Mouse (Mus musculus) cerebral cortex, adult 2 months (tissue): ENCODE measurements around the gene Clec2d.

Source experiments
- WGBS: fragments of 180-500 bp; shearing (Covaris S2); methylation state at CpG from one replicate; pipeline ENCODE4 v1.1.7; 2018; 5-methylcytosine and 5-hydroxymethylcytosine counted together

The Clec2d gene

GRCm38 (mm10) chr6:129204838-129205237 lies 24.4 kb downstream of the Clec2d start:
- WGBS, result 88% methylated on average over 3 of the region's 3 CpGs

- WGBS, result 95% methylated on average over 5 of the region's 5 CpGs
Observed at GRCm38 (mm10) chr6:129208891-129209519, 28.6 kb downstream of the Clec2d start.

GRCm38 (mm10) chr6:129209785-129210446 lies 29.5 kb downstream of the Clec2d start:
- WGBS, result 44% methylated on average over 1 of the region's 1 CpGs

- WGBS, result 83% methylated on average over 4 of the region's 4 CpGs
Observed at GRCm38 (mm10) chr6:129210447-129210790, 30.0 kb downstream of the Clec2d start.

- 77% methylated on average over 1 of the region's 1 CpGs for WGBS
Observed at GRCm38 (mm10) chr6:129213497-129213896, 33.1 kb downstream of the Clec2d start.

- WGBS, result 91% methylated on average over 2 of the region's 2 CpGs
Observed at GRCm38 (mm10) chr6:129214263-129214662, 33.8 kb downstream of the Clec2d start.

GRCm38 (mm10) chr6:129215053-129215452 lies 34.6 kb downstream of the Clec2d start:
- 62% methylated on average over 2 of the region's 2 CpGs for WGBS

- 81% methylated on average over 7 of the region's 7 CpGs for WGBS
Observed at GRCm38 (mm10) chr6:129215886-129216637, 35.6 kb downstream of the Clec2d start.

- 88% methylated on average over 3 of the region's 3 CpGs for WGBS
Observed at GRCm38 (mm10) chr6:129216721-129217230, 36.4 kb downstream of the Clec2d start.

- WGBS, result 80% methylated on average over 5 of the region's 5 CpGs
Observed at GRCm38 (mm10) chr6:129218191-129218696, 37.8 kb downstream of the Clec2d start.

- WGBS, result 91% methylated on average over 3 of the region's 3 CpGs
Observed at GRCm38 (mm10) chr6:129219897-129220517, 39.6 kb downstream of the Clec2d start.

- WGBS, result 96% methylated on average over 1 of the region's 1 CpGs
Observed at GRCm38 (mm10) chr6:129221053-129221452, 40.6 kb downstream of the Clec2d start.

GRCm38 (mm10) chr6:129222188-129222800 lies 41.9 kb downstream of the Clec2d start:
- WGBS, result 85% methylated on average over 3 of the region's 3 CpGs

GRCm38 (mm10) chr6:129223611-129224010 lies 43.2 kb downstream of the Clec2d start:
- 84% methylated on average over 2 of the region's 2 CpGs for WGBS

GRCm38 (mm10) chr6:129224090-129224489 lies 43.7 kb downstream of the Clec2d start:
- WGBS, result 58% methylated on average over 1 of the region's 1 CpGs

GRCm38 (mm10) chr6:129225078-129225477 lies 44.7 kb downstream of the Clec2d start:
- WGBS, result 67% methylated on average over 2 of the region's 2 CpGs

- WGBS, result 44% methylated on average over 3 of the region's 3 CpGs
Observed at GRCm38 (mm10) chr6:129228935-129229773, 48.7 kb downstream of the Clec2d start.

GRCm38 (mm10) chr6:129229774-129230578 lies 49.6 kb downstream of the Clec2d start:
- WGBS, result 47% methylated on average over 3 of the region's 3 CpGs

GRCm38 (mm10) chr6:129232005-129232841 lies 51.8 kb downstream of the Clec2d start:
- 76% methylated on average over 5 of the region's 5 CpGs for WGBS
